Mouse (Mus musculus) gonadal fat pad, adult 2 months (tissue): ENCODE measurements around the gene Wnt5b. TPM values are rescaled to one million over a fixed set of nuclear protein-coding genes. Genes with fewer than 3 reads are reported as not detected.
"Not testable (repeated sequence)": the region's sequence is repeated elsewhere in the genome, so short reads cannot be mapped to it uniquely, and the experiment has no call there.

Source experiments
- DNase-seq: peaks from one replicate; pipeline ENCODE4 v3.0.0-alpha.2; 2012; ENCODE audit warnings: low read depth
- polyA plus RNA-seq: library from polyadenylated mRNA; depleted of rRNA; stranded (reverse); fragments of >200 nt; gene quantifications from 2 replicates; pipeline ENCODE4 v1.2.3, GENCODE M21; 2012

Wnt5b gene
- polyA plus RNA-seq, 1 experiment: 4.1 TPM

- no peak for DNase-seq
Observed at GRCm38 (mm10) chr6:119451981-119452499, 92.1 kb downstream of the Wnt5b start.

- DNase-seq: no peak
Observed at GRCm38 (mm10) chr6:119450965-119451943, 92.9 kb downstream of the Wnt5b start.

DNA sequence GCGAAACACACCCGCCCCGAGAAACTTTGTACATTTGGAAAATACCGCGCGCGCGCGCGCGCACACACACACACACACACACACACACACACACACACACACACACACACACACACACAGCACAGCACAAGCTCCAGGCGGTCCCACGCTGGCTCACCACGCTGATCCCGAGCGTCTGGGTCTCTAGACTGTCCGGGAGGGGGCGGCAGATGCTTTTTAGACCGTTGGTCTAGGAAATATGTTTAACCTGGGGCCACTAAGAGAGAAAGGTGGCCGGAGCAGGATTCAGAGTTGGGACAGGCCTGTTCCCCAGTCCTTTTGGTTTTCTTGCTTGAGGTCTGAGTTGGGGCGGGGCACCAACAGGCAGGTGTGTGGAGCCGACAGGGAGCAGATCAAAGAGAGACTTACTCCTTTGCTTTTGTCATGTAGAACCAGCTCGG is 95.1 kb downstream of the Wnt5b start:
- no peak for DNase-seq

- DNase-seq: no peak
Observed at GRCm38 (mm10) chr6:119448321-119449059, 95.7 kb downstream of the Wnt5b start.

DNA sequence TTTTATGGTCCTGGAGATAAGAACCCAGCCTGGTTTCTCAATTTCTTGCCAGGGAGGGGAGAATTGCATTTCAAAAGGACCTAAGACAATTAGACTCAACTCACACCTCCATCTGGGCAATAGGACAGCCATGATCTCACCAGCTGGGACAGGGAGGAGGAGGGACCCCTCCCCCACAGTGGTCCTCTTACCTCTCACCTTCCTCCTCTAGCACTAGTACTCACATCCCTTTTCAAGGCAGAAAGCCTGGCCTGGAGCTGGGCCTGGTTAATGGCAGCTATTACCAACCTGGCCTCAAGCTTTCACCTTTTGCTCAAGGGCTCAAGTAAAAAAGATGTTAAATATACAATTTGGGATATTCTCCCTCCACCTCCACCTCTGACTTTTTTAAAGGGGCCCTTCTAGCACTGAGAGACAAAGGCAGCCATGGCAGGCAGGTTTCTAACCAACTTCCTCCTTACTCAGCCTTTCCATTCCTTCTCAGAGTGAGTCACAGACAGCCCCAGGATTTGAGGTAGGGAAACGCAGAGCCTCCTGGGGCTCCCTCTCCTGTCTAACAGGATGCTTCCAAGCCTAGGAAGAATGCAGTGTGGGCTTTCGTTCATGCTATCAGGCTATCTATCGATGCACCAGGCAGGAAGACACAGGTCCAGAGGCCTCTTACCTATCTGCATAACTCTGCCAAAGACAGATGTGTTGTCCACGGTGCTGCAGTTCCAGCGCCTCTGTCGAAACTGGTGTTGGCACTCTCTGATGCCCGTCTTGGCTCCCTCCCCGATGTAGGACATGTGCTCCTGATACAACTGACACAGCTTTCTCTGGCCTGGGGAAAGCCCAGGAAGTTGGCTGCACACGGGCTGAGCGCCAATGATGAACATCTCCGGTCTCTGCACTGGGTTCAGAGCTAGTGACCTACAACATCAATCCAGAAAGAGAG is 98.2 kb downstream of the Wnt5b start:
- DNase-seq: no peak

GRCm38 (mm10) chr6:119443742-119444645 is 100.2 kb downstream of the Wnt5b start:
- no peak for DNase-seq

- DNase-seq: not testable (repeated sequence)
Observed at GRCm38 (mm10) chr6:119442729-119443128, 101.4 kb downstream of the Wnt5b start.

DNA sequence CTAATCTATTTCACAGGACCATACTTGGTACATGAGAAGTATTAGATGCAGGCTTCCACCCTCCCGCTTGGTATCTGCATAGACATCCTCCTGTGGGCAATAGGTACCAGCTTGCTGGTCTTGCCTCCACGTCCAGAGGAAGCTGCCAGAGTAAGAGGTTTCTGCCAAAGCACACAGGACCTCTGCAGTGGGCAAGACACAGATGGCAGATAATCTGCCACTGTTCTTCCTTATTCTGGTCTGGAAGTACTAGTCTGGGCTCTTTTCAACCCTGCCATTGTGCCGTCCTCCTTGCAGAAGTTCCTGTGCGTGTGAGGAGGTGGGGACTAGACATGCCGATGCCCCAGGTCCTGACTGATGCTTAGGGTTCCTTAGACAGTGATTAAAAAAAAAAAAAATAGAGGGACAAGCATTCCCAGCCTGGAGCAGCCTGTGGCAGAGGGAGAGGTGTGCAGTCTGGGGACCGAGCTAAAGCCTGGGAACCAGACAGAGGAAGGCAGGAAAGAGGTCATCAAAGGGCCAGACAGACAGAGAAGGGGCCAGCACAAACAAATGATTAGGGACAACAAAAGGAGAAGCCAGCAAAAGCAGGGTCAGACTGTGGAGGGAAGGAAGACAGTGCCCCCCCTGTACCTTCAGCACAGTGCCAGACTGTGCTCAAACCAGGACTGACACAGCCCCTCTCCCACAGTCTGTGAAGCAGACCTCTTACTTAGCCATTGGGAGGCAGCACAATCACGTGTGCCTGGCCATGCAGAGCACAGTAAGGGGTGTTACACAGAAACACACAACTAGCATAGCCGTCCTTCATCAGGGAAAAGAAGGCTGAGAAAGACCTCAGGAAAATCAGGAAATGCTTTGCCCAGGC is 106.0 kb downstream of the Wnt5b start:
- DNase-seq: no peak

DNA sequence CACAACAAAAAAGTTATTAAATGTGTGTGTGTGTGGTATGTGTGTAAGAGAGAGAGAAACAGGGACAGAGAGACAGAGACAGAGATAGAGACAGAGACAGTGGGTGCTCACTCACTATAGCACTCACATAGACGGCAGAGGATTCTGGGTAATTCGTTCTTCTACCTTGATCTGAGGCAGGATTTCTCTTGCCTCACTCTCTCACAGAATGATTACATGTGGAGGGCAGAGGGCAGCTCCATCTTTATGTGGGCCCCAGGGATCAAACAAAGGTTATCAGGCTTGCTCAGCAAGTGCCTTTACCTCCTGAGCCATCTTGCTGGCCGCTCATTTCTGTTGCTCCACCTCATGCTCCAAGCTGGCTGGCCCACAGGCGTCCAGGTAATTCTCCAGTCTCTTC is 109.8 kb downstream of the Wnt5b start:
- no peak for DNase-seq

GRCm38 (mm10) chr6:119431751-119432324 is 112.3 kb downstream of the Wnt5b start:
- DNase-seq: no peak

DNA sequence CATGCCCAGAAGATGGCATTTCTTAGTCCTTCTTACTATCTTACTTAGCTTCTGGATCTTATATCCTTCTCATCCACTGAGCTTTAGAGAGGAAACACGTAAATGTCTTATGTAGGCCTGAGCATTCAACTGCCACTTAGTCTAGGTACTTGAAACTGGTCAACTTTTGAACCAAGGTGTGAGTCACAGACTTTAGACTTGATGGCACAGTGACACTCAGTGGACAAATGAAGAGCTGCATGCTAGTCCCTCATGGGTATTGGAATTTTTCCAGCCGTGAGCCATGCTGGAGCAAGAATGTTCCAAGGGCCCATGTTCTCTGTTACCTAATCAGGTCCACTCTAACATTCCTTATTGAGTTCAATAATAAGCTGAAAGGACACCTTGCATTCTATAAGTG is 113.6 kb downstream of the Wnt5b start:
- no peak for DNase-seq

GRCm38 (mm10) chr6:119429311-119429710 is 114.8 kb downstream of the Wnt5b start:
- peak; percentile 60 for DNase-seq

DNA sequence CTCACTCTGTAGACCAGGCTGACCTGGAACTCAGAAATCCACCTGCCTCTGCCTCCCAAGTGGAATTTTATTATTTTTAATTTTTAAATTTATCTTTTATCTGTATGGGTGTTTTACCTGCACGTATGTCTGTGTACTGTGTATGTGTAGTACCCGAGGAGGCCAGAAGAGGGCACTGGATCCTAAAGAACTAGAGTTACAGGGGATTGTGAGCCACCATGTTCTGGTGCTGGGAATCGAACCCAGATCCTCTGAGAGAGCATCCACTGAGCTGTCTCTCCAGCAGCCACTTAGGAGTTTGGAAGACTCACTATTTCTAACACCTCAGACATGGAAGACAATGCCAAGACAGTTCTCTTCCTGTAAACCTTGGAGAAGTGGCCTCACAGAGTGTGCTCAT is 115.5 kb downstream of the Wnt5b start:
- DNase-seq: no peak

DNA sequence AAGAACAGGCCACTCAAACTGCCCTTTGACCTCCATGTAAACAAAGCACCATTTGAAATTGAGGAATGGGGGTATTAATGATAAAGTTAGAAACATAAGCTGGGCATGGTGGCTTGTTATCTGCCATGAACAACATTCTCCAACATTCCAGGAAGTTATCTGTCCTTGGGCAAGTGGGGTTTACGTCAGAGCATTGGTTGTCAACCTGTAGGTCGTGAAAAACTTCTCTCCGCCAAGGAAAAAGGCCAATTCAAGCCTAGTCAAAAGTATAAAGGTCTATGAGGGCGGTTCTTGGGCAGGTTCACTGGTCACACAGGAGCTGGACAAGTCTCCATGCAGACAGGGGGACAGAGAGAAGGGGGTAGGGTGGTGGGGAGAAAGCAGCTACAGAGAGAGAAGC is 123.1 kb downstream of the Wnt5b start:
- no peak for DNase-seq

- DNase-seq: no peak
Observed at GRCm38 (mm10) chr6:119420357-119420756, 123.8 kb downstream of the Wnt5b start.

- DNase-seq: no peak
Observed at GRCm38 (mm10) chr6:119419412-119419811, 124.7 kb downstream of the Wnt5b start.

- DNase-seq: no peak
Observed at GRCm38 (mm10) chr6:119418392-119419251, 125.5 kb downstream of the Wnt5b start.

- DNase-seq: no peak
Observed at GRCm38 (mm10) chr6:119417821-119418220, 126.3 kb downstream of the Wnt5b start.
